In genomic region chr9:61830236-61830635, GRCm38 (mm10) we compare ENCODE assay signal across 9 mouse cellular contexts.
DNase-seq lines count a peak whose midpoint lies in the region; ATAC-seq and TF ChIP-seq lines count a peak whose summit lies in the region.
"Had no signal": no experiment of that assay in that cellular context is flagged by ENCODE, and none has a peak within 500 bp of the region (broad histone marks: within the 10 kb centered on the region; RNA-seq: fewer than 3 reads in every experiment).

No protein-coding gene starts in this region.

- H3K4me3 ChIP-seq in liver, embryonic 14.5 days (ENCODE audit: insufficient read depth in 1 of 2, low read depth in 2 of 2, low read length in 2 of 2) = no peak overlapping the region
- H3K4me3 ChIP-seq in liver, embryonic 12.5 days = no peak overlapping the region
- H3K4me3 ChIP-seq in forebrain, embryonic 16.5 days (replicated peaks; ENCODE audit: low read length) = no peak overlapping the region
- H3K4me3 ChIP-seq in kidney, adult 2 months (ENCODE audit: insufficient read depth, low read depth, low read length) = no peak overlapping the region

- peaks cover 0 to 8% of the 10 kb centered on the region in 2 experiments; a peak in 1 of 4 replicates for H3K4me1 ChIP-seq in liver, embryonic 14.5 days (replicated peaks; ENCODE audit: control insufficient read depth in 2 of 2, insufficient read depth in 2 of 2, low read length in 1 of 2)
- H3K4me1 ChIP-seq in liver, embryonic 12.5 days = no peaks in the 10 kb centered on the region
- H3K4me1 ChIP-seq in forebrain, embryonic 16.5 days (replicated peaks; ENCODE audit: control insufficient read depth, insufficient read depth, low read length) = peaks cover 4% of the 10 kb centered on the region; the same call in 1 of the 2 replicates
- H3K4me1 ChIP-seq in kidney, adult 2 months (ENCODE audit: control insufficient read depth, insufficient read depth, low read length) = peaks cover 4% of the 10 kb centered on the region; the same call in 1 of the 2 replicates

- no peak for TF ChIP-seq POLR2A in brain, embryonic 14.5 days (IDR thresholded peaks at IDR 0.05; ENCODE audit: borderline replicate concordance, extremely low read depth, insufficient read depth, insufficient read length, poor library complexity, severe bottlenecking)
- no peak for TF ChIP-seq POLR2A in kidney, adult 2 months (IDR thresholded peaks at IDR 0.05; ENCODE audit: low read depth, low read length)

- H3K9me3 ChIP-seq in liver, embryonic 14.5 days (ENCODE audit: control insufficient read depth, low read length) = no peaks in the 10 kb centered on the region
- H3K9me3 ChIP-seq in liver, embryonic 12.5 days (replicated peaks) = no peaks in the 10 kb centered on the region
- H3K9me3 ChIP-seq in forebrain, embryonic 16.5 days (ENCODE audit: control insufficient read depth, low read length) = no peaks in the 10 kb centered on the region

- no peak for TF ChIP-seq EP300 in liver, embryonic 14.5 days (IDR thresholded peaks at IDR 0.05; ENCODE audit: low read depth)

- 57% methylated on average over 7 of the region's 7 CpGs for WGBS in liver, embryonic 14.5 days (ENCODE audit: insufficient replicate concordance)
- 62% methylated on average over 7 of the region's 7 CpGs for WGBS in liver, embryonic 12.5 days (ENCODE audit: insufficient replicate concordance)
- WGBS in forebrain, embryonic 16.5 days = 48% methylated on average over 7 of the region's 7 CpGs
- 54% methylated on average over 7 of the region's 7 CpGs for WGBS in kidney, adult 2 months

- DNase-seq in liver, embryonic 14.5 days (ENCODE audit: low read depth in 3 of 3, low spot score in 3 of 3) = no peak
- DNase-seq in brain, embryonic 14.5 days (ENCODE audit: low read depth) = peak; percentile 83
- DNase-seq in kidney, adult 2 months = peak; percentile 58
- peak; percentile 87 for DNase-seq in left cerebral cortex, postnatal 4 days
- peak; percentile 32 for DNase-seq in ovary, postnatal 10 days (ENCODE audit: low spot score)
- DNase-seq in thymus, adult 18-20 months = peak; percentile 56 to 67

- H3K36me3 ChIP-seq in liver, embryonic 14.5 days (replicated peaks; ENCODE audit: control insufficient read depth, insufficient read depth, low read depth) = no peaks in the 10 kb centered on the region
- no peaks in the 10 kb centered on the region for H3K36me3 ChIP-seq in liver, embryonic 12.5 days
- H3K36me3 ChIP-seq in forebrain, embryonic 16.5 days (ENCODE audit: control insufficient read depth, insufficient read depth) = no peaks in the 10 kb centered on the region
- no peaks in the 10 kb centered on the region for H3K36me3 ChIP-seq in kidney, adult 2 months (ENCODE audit: control insufficient read depth, insufficient read depth, low read length)

- H3K9ac ChIP-seq in liver, embryonic 14.5 days (replicated peaks) = no peak overlapping the region
- H3K9ac ChIP-seq in liver, embryonic 12.5 days = no peak overlapping the region
- no peak overlapping the region for H3K9ac ChIP-seq in forebrain, embryonic 16.5 days (replicated peaks; ENCODE audit: low read depth, low read length)

- H3K27ac ChIP-seq in liver, embryonic 14.5 days = no peak overlapping the region
- no peak overlapping the region for H3K27ac ChIP-seq in liver, embryonic 12.5 days
- no peak overlapping the region for H3K27ac ChIP-seq in forebrain, embryonic 16.5 days (ENCODE audit: low read length)
- no peak overlapping the region for H3K27ac ChIP-seq in kidney, adult 2 months (ENCODE audit: insufficient read depth, low read depth, low read length)
- H3K27ac ChIP-seq: macrophage had no signal

- intact Hi-C loops in left cerebral cortex, postnatal 4 days (cut with DNase I) = no loop called here

- TF ChIP-seq CTCF in liver, embryonic 14.5 days (IDR thresholded peaks at IDR 0.05; ENCODE audit: low read depth) = peak; percentile 73
- TF ChIP-seq CTCF in brain, embryonic 14.5 days (IDR thresholded peaks at IDR 0.05; ENCODE audit: borderline replicate concordance, extremely low read depth, insufficient read depth, insufficient read length) = peak; percentile 83
- peak; percentile 93 for TF ChIP-seq CTCF in kidney, adult 2 months (conservative IDR thresholded peaks at IDR 0.05; ENCODE audit: insufficient read depth, insufficient read length, low read depth, low read length)

- H3K4me2 ChIP-seq in liver, embryonic 14.5 days (ENCODE audit: low read depth) = no peak overlapping the region
- no peak overlapping the region for H3K4me2 ChIP-seq in liver, embryonic 12.5 days
- no peak overlapping the region for H3K4me2 ChIP-seq in forebrain, embryonic 16.5 days (ENCODE audit: low read length)

- H3K27me3 ChIP-seq in liver, embryonic 14.5 days (ENCODE audit: control insufficient read depth, insufficient read depth, low read length) = no peaks in the 10 kb centered on the region; the same call in 1 of the 2 replicates
- H3K27me3 ChIP-seq in liver, embryonic 12.5 days (replicated peaks) = 0 out of 2 replicates have a peak, but pooled peaks cover 18% of the 10 kb centered on the region
- no peaks in the 10 kb centered on the region for H3K27me3 ChIP-seq in forebrain, embryonic 16.5 days (replicated peaks; ENCODE audit: control insufficient read depth, insufficient read depth, low read length)
- H3K27me3 ChIP-seq in kidney, adult 2 months (replicated peaks; ENCODE audit: control insufficient read depth, insufficient read depth, low read length) = no peaks in the 10 kb centered on the region

- ATAC-seq in liver, embryonic 14.5 days (ENCODE audit: insufficient read depth) = no peak
- no peak for ATAC-seq in liver, embryonic 12.5 days
- peak; percentile 81 for ATAC-seq in forebrain, embryonic 16.5 days

Comparison
In these comparisons a context has a peak if more than half of its experiments do, and no peak if none do; other contexts are left out.
1. DNase-seq: peak in brain, embryonic 14.5 days (single experiment), kidney, adult 2 months (single experiment), left cerebral cortex, postnatal 4 days (single experiment), ovary, postnatal 10 days (single experiment) and thymus, adult 18-20 months (2 of 2); none in liver, embryonic 14.5 days (0 of 3).
2. Peak in every context shown above with its lines, with median percentiles within 50 percentile points of each other: CTCF ChIP-seq.